Mouse (Mus musculus): ENCODE data around the gene Tut7. TPM values are rescaled to one million over a fixed set of nuclear protein-coding genes. Genes with fewer than 3 reads are reported as not detected.

Tut7 gene
- polyA plus RNA-seq, 1 experiment from 2014 or later: 53.1 TPM

Other genes with a start within 250 kb of the Tut7 start
- gene Agtpbp1, start 237.9 kb downstream of the Tut7 start, polyA plus RNA-seq (2015; fragmentation: Nextera tagmentation; extraction: Ambion mirVana): 55.6 and 57.6 TPM in 2 replicates
- gene Naa35, start 237.9 kb downstream of the Tut7 start, polyA plus RNA-seq (2015; fragmentation: Nextera tagmentation; extraction: Ambion mirVana): 156 and 159 TPM in 2 replicates
- 49.3 and 50.6 TPM in 2 replicates for gene Golm1, start 147.3 kb downstream of the Tut7 start, polyA plus RNA-seq (2015; fragmentation: Nextera tagmentation; extraction: Ambion mirVana)
- not detected in 2 replicates for gene 4921517D22Rik, start 129.0 kb downstream of the Tut7 start, polyA plus RNA-seq (2015; fragmentation: Nextera tagmentation; extraction: Ambion mirVana)
- 0.04 TPM in 1 of 2 replicates, not detected in the other for gene Spata31d1a, start 112.8 kb downstream of the Tut7 start, polyA plus RNA-seq (2015; fragmentation: Nextera tagmentation; extraction: Ambion mirVana)
- gene Spata31d1b, start 110.9 kb downstream of the Tut7 start, polyA plus RNA-seq (2015; fragmentation: Nextera tagmentation; extraction: Ambion mirVana): not detected in 2 replicates
- gene Spata31d1d, start 91.4 kb downstream of the Tut7 start, polyA plus RNA-seq (2015; fragmentation: Nextera tagmentation; extraction: Ambion mirVana): not detected in 2 replicates
- 0.22 TPM in 1 of 2 replicates, not detected in the other for gene 1700014D04Rik, start 76.4 kb downstream of the Tut7 start, polyA plus RNA-seq (2015; fragmentation: Nextera tagmentation; extraction: Ambion mirVana)
- 159 and 160 TPM in 2 replicates for gene Isca1, start 53.3 kb downstream of the Tut7 start, polyA plus RNA-seq (2015; fragmentation: Nextera tagmentation; extraction: Ambion mirVana)
- gene Gm49354, start 40.9 kb downstream of the Tut7 start, polyA plus RNA-seq (2015; fragmentation: Nextera tagmentation; extraction: Ambion mirVana): not detected in 2 replicates